Mouse (Mus musculus) embryonic facial prominence, embryonic 15.5 days (tissue): ENCODE results near the gene Myl10. TPM values are rescaled to one million over a fixed set of nuclear protein-coding genes. Genes with fewer than 3 reads are reported as not detected.
"Not testable (repeated sequence)": the region's sequence is repeated elsewhere in the genome, so short reads cannot be mapped to it uniquely, and the experiment has no call there.

Source experiments
- ATAC-seq: fragments of 200-750 bp; cut with Nextera tagmentation; 2 replicates; pipeline ENCODE4 v1.8.0; 2017; ENCODE audit warnings: low read depth, moderate TSS enrichment; ENCODE audit not compliant: insufficient number of reproducible peaks, low FRiP score, low TSS enrichment
- H3K27ac ChIP-seq: fragments of 300-500 bp; sonication (generic); replicated peaks from 2 replicates; pipeline ENCODE4 v1.5.1; 2015; ENCODE audit warnings: mild to moderate bottlenecking, inconsistent platforms
- H3K27me3 ChIP-seq: fragments of 300-500 bp; sonication (generic); 2 replicates; pipeline ENCODE4 v1.6.1; 2015; ENCODE audit warnings: inconsistent platforms
- H3K36me3 ChIP-seq: fragments of 300-500 bp; sonication (generic); 2 replicates; pipeline ENCODE4 v1.6.1; 2015; ENCODE audit warnings: mild to moderate bottlenecking, inconsistent platforms
- H3K4me1 ChIP-seq: fragments of 300-500 bp; sonication (generic); 2 replicates; pipeline ENCODE4 v1.6.1; 2015; ENCODE audit warnings: inconsistent platforms
- H3K4me2 ChIP-seq: fragments of 300-500 bp; sonication (generic); replicated peaks from 2 replicates; pipeline ENCODE4 v1.6.1; 2015; ENCODE audit warnings: mild to moderate bottlenecking, inconsistent platforms
- H3K4me3 ChIP-seq: fragments of 300-500 bp; sonication (generic); replicated peaks from 2 replicates; pipeline ENCODE4 v1.5.1; 2015; ENCODE audit warnings: mild to moderate bottlenecking, inconsistent platforms
- H3K9ac ChIP-seq: fragments of 300-500 bp; sonication (generic); 2 replicates; pipeline ENCODE4 v1.6.1; 2015; ENCODE audit warnings: inconsistent platforms
- H3K9me3 ChIP-seq: fragments of 300-500 bp; sonication (generic); replicated peaks from 2 replicates; pipeline ENCODE4 v1.6.1; 2016; ENCODE audit warnings: inconsistent platforms
- WGBS: fragments of 180-500 bp; shearing (Covaris S2); methylation state at CpG from one replicate; pipeline ENCODE4 v1.1.7; 2015; 5-methylcytosine and 5-hydroxymethylcytosine counted together
- polyA plus RNA-seq: library from polyadenylated mRNA; unstranded; fragments of >200 nt; fragmentation: Nextera tagmentation; extraction: Ambion mirVana; gene quantifications from 2 replicates; pipeline ENCODE4 v1.2.1, GENCODE M21; 2015

Myl10 gene
- polyA plus RNA-seq: not detected in 2 replicates

- 90% methylated on average over 4 of the region's 4 CpGs for WGBS
- H3K4me2 ChIP-seq: no peak within 1 kb of the TSS
- H3K4me3 ChIP-seq: no peak within 1 kb of the TSS
- no peak within 1 kb of the TSS for H3K27ac ChIP-seq
- no peaks in the 10 kb centered on the region for H3K4me1 ChIP-seq
- no peaks in the 10 kb centered on the region for H3K36me3 ChIP-seq
- no peak for ATAC-seq
- no peaks in the 10 kb centered on the region for H3K27me3 ChIP-seq
- H3K9me3 ChIP-seq: no peaks in the 10 kb centered on the region
- no peak within 1 kb of the TSS for H3K9ac ChIP-seq
Observed at GRCm38 (mm10) chr5:136692784-136693183, at the start of gene Myl10. Gene Myl10, plus strand, starts transcription at chr5:136693146.

GRCm38 (mm10) chr5:136646731-136647328 is 46.1 kb upstream of the Myl10 start:
- no peak overlapping the region for H3K4me3 ChIP-seq
- no peak for ATAC-seq
- H3K36me3 ChIP-seq: no peaks in the 10 kb centered on the region
- no peak overlapping the region for H3K9ac ChIP-seq
- H3K9me3 ChIP-seq: no peaks in the 10 kb centered on the region
- H3K27ac ChIP-seq: no peak overlapping the region
- 87% methylated on average over 4 of the region's 4 CpGs for whole genome bisulfite sequencing
- H3K27me3 ChIP-seq: no peaks in the 10 kb centered on the region
- H3K4me2 ChIP-seq: no peak overlapping the region
- H3K4me1 ChIP-seq: no peaks in the 10 kb centered on the region

- Histone ChIP-seq H3K9ac (no peak overlapping the region), H3K4me3 (no peak overlapping the region), H3K9me3 (no peaks in the 10 kb centered on the region), H3K36me3 (no peaks in the 10 kb centered on the region), H3K27ac (no peak overlapping the region), H3K27me3 (no peaks in the 10 kb centered on the region), H3K4me1 (no peaks in the 10 kb centered on the region), H3K4me2 (no peak overlapping the region)
- ATAC-seq: no peak
- WGBS: 51% methylated on average over 5 of the region's 5 CpGs
Observed at GRCm38 (mm10) chr5:136649071-136649470, 43.9 kb upstream of the Myl10 start.

- Histone ChIP-seq H3K4me3 (no peak overlapping the region), H3K4me1 (no peaks in the 10 kb centered on the region), H3K27me3 (no peaks in the 10 kb centered on the region), H3K27ac (no peak overlapping the region), H3K4me2 (no peak overlapping the region), H3K36me3 (no peaks in the 10 kb centered on the region), H3K9ac (no peak overlapping the region), H3K9me3 (no peaks in the 10 kb centered on the region)
- 86% methylated on average over 5 of the region's 5 CpGs for WGBS
- no peak for ATAC-seq
Observed at GRCm38 (mm10) chr5:136649655-136650054, 43.3 kb upstream of the Myl10 start.

- H3K27me3 ChIP-seq: no peaks in the 10 kb centered on the region
- no peak overlapping the region for H3K9ac ChIP-seq
- H3K4me3 ChIP-seq: no peak overlapping the region
- no peaks in the 10 kb centered on the region for H3K9me3 ChIP-seq
- H3K4me1 ChIP-seq: no peaks in the 10 kb centered on the region
- no peak overlapping the region for H3K27ac ChIP-seq
- no peak for ATAC-seq
- no peak overlapping the region for H3K4me2 ChIP-seq
- no peaks in the 10 kb centered on the region for H3K36me3 ChIP-seq
Observed at GRCm38 (mm10) chr5:136654481-136654880, 38.5 kb upstream of the Myl10 start.

GRCm38 (mm10) chr5:136656830-136657395 is 36.0 kb upstream of the Myl10 start:
- Histone ChIP-seq H3K27ac (no peak overlapping the region), H3K36me3 (no peaks in the 10 kb centered on the region)
- 62% methylated on average over 10 of the region's 10 CpGs for WGBS

GRCm38 (mm10) chr5:136660721-136661120 is 32.2 kb upstream of the Myl10 start:
- not testable (repeated sequence) for ATAC-seq, H3K27ac ChIP-seq
- 74% methylated on average over 5 of the region's 5 CpGs for WGBS

More at GRCm38 (mm10) chr5:136656830-136657395, 36.0 kb upstream of the Myl10 start:
- H3K4me1 ChIP-seq: no peaks in the 10 kb centered on the region
- H3K9ac ChIP-seq: no peak overlapping the region
- H3K4me2 ChIP-seq: no peak overlapping the region
- H3K4me3 ChIP-seq: no peak overlapping the region
- H3K27me3 ChIP-seq: no peaks in the 10 kb centered on the region
- no peak for ATAC-seq
- H3K9me3 ChIP-seq: no peaks in the 10 kb centered on the region

GRCm38 (mm10) chr5:136662281-136662680 is 30.7 kb upstream of the Myl10 start:
- 73% methylated on average over 10 of the region's 10 CpGs for WGBS
- H3K27me3 ChIP-seq: peaks cover 14% of the 10 kb centered on the region; the same call in 1 of the 2 replicates
- ATAC-seq: no peak
- no peaks in the 10 kb centered on the region for H3K4me1 ChIP-seq
- H3K9ac ChIP-seq: no peak overlapping the region
- H3K4me2 ChIP-seq: no peak overlapping the region
- H3K9me3 ChIP-seq: no peaks in the 10 kb centered on the region
- no peak overlapping the region for H3K4me3 ChIP-seq
- H3K36me3 ChIP-seq: no peaks in the 10 kb centered on the region
- no peak overlapping the region for H3K27ac ChIP-seq

More at GRCm38 (mm10) chr5:136660721-136661120, 32.2 kb upstream of the Myl10 start:
- H3K4me1 ChIP-seq, H3K27me3 ChIP-seq, H3K9ac ChIP-seq, H3K4me2 ChIP-seq, H3K36me3 ChIP-seq, H3K4me3 ChIP-seq, H3K9me3 ChIP-seq: not testable (repeated sequence)

GRCm38 (mm10) chr5:136662822-136663221 is 30.1 kb upstream of the Myl10 start:
- H3K4me3 ChIP-seq: no peak overlapping the region
- no peaks in the 10 kb centered on the region for H3K4me1 ChIP-seq
- 36% methylated on average over 1 of the region's 1 CpGs for WGBS
- H3K36me3 ChIP-seq: no peaks in the 10 kb centered on the region
- H3K4me2 ChIP-seq: no peak overlapping the region
- no peak overlapping the region for H3K9ac ChIP-seq
- no peak overlapping the region for H3K27ac ChIP-seq
- H3K27me3 ChIP-seq: peaks cover 14% of the 10 kb centered on the region; the same call in 1 of the 2 replicates
- ATAC-seq: no peak
- H3K9me3 ChIP-seq: no peaks in the 10 kb centered on the region

GRCm38 (mm10) chr5:136664497-136664896 is 28.4 kb upstream of the Myl10 start:
- Histone ChIP-seq H3K4me1 (no peaks in the 10 kb centered on the region), H3K9ac (no peak overlapping the region), H3K27me3 (peaks cover 14% of the 10 kb centered on the region; the same call in 1 of the 2 replicates), H3K9me3 (no peaks in the 10 kb centered on the region), H3K36me3 (no peaks in the 10 kb centered on the region), H3K4me2 (no peak overlapping the region), H3K4me3 (no peak overlapping the region), H3K27ac (no peak overlapping the region)
- ATAC-seq: no peak
- WGBS: 4% methylated on average over 9 of the region's 9 CpGs

- H3K9me3 ChIP-seq: no peaks in the 10 kb centered on the region
- no peaks in the 10 kb centered on the region for H3K36me3 ChIP-seq
- H3K4me3 ChIP-seq: no peak overlapping the region
- ATAC-seq: no peak
- peaks cover 5% of the 10 kb centered on the region; the same call in 1 of the 2 replicates for H3K27me3 ChIP-seq
- no peak overlapping the region for H3K9ac ChIP-seq
- H3K4me2 ChIP-seq: no peak overlapping the region
- WGBS: 83% methylated on average over 18 of the region's 18 CpGs
- H3K27ac ChIP-seq: no peak overlapping the region
- H3K4me1 ChIP-seq: no peaks in the 10 kb centered on the region
Observed at GRCm38 (mm10) chr5:136676315-136677030, 16.5 kb upstream of the Myl10 start.
